Mouse (Mus musculus) CH12.LX (cell line): ENCODE measurements around the gene Uba5. TPM values are rescaled to one million over a fixed set of nuclear protein-coding genes. Genes with fewer than 3 reads are reported as not detected.

Source experiments
- DNase-seq: peaks from one replicate; pipeline ENCODE4 v3.0.0-alpha.2; 2013; ENCODE audit errors: extremely low read depth
- H3K27ac ChIP-seq: 2 replicates; pipeline ENCODE4 v1.5.1; 2012; ENCODE audit warnings: low read depth, mild to moderate bottlenecking, control low read depth, moderate library complexity; ENCODE audit not compliant: insufficient read depth
- H3K27me3 ChIP-seq: replicated peaks from 2 replicates; pipeline ENCODE3; 2012; ENCODE audit warnings: inconsistent platforms
- H3K36me3 ChIP-seq, 2 experiments: replicated peaks in 1 of 2; 2 replicates each; pipeline versions ENCODE3 to v1.6.1; 2012; ENCODE audit warnings: inconsistent platforms in 1 of 2, low read length in 1 of 2, mild to moderate bottlenecking in 1 of 2, mixed read lengths in 1 of 2, moderate library complexity in 1 of 2; ENCODE audit not compliant: control insufficient read depth in 1 of 2, insufficient read depth in 1 of 2
- H3K4me1 ChIP-seq, 2 experiments: 2 replicates each; pipeline ENCODE4 v1.6.1; 2012; ENCODE audit warnings: inconsistent platforms in 1 of 2, moderate library complexity in 1 of 2; ENCODE audit not compliant: insufficient read depth in 2 of 2, control insufficient read depth in 1 of 2
- H3K4me2 ChIP-seq: 2 replicates; pipeline ENCODE4 v1.6.1; 2012; ENCODE audit warnings: low read depth, mild to moderate bottlenecking, control low read depth; ENCODE audit not compliant: poor library complexity, insufficient read depth, severe bottlenecking
- H3K4me3 ChIP-seq, 3 experiments: fragments of 150-350 bp in 1 of 3; sonication (generic) in 1 of 3; replicated peaks in 1 of 3; 2 replicates each; pipeline versions ENCODE3 to v1.5.1; 2011 to 2012; ENCODE audit warnings: low read depth in 2 of 3, low read length in 2 of 3, mild to moderate bottlenecking in 2 of 3, moderate library complexity in 2 of 3, control low read depth in 1 of 3, improper control_type of control experiment in 1 of 3, inconsistent platforms in 1 of 3, mixed read lengths in 1 of 3; ENCODE audit not compliant: poor library complexity in 1 of 3
- H3K79me2 ChIP-seq: replicated peaks from 2 replicates; pipeline ENCODE4 v1.6.1; 2012; ENCODE audit warnings: mild to moderate bottlenecking, moderate library complexity; ENCODE audit not compliant: control insufficient read depth, poor library complexity, insufficient read depth, severe bottlenecking; ENCODE audit errors: extremely low read depth
- H3K9ac ChIP-seq: 2 replicates; pipeline ENCODE4 v1.6.1; 2012; ENCODE audit warnings: low read depth, mild to moderate bottlenecking, control low read depth, moderate library complexity; ENCODE audit not compliant: insufficient read depth
- H3K9me3 ChIP-seq: replicated peaks from 2 replicates; pipeline ENCODE3; 2012; ENCODE audit warnings: low read length, inconsistent platforms, mixed read lengths
- CHD2 ChIP-seq: IDR thresholded peaks from 2 replicates; pipeline ENCODE4 v1.6.1; 2011; ENCODE audit warnings: low read length, improper control_type of control experiment
- E2F4 ChIP-seq: IDR thresholded peaks from 2 replicates; pipeline ENCODE4 v1.6.1; 2011; ENCODE audit warnings: low read depth, low read length, improper control_type of control experiment; ENCODE audit not compliant: insufficient replicate concordance
- EP300 ChIP-seq: IDR thresholded peaks from 2 replicates; pipeline ENCODE4 v1.6.1; 2011; ENCODE audit warnings: low read length, improper control_type of control experiment
- GABPA ChIP-seq: IDR thresholded peaks from 2 replicates; pipeline ENCODE4 v1.6.1; 2012; ENCODE audit warnings: low read depth, low read length, improper control_type of control experiment, inconsistent platforms; ENCODE audit not compliant: insufficient replicate concordance
- IRF4 ChIP-seq: IDR thresholded peaks from 2 replicates; pipeline ENCODE4 v1.6.1; 2014; ENCODE audit warnings: low read depth, mild to moderate bottlenecking, inconsistent platforms, low read length, improper control_type of control experiment
- JUN ChIP-seq: IDR thresholded peaks from 2 replicates; pipeline ENCODE4 v1.6.1; 2011; ENCODE audit warnings: low read depth, mild to moderate bottlenecking, low read length, improper control_type of control experiment, moderate library complexity; ENCODE audit not compliant: insufficient read depth
- MAFK ChIP-seq: IDR thresholded peaks from 2 replicates; pipeline ENCODE4 v1.6.1; 2011; ENCODE audit warnings: low read length, improper control_type of control experiment; ENCODE audit not compliant: insufficient replicate concordance
- MAX ChIP-seq: IDR thresholded peaks from 2 replicates; pipeline ENCODE4 v1.6.1; 2011; ENCODE audit warnings: low read length, improper control_type of control experiment
- MAZ ChIP-seq: IDR thresholded peaks from 2 replicates; pipeline ENCODE4 v1.6.1; 2012; ENCODE audit warnings: low read depth, mild to moderate bottlenecking, inconsistent platforms, low read length, improper control_type of control experiment, moderate library complexity
- MEF2A ChIP-seq: IDR thresholded peaks from 2 replicates; pipeline ENCODE4 v1.6.1; 2014; ENCODE audit warnings: low read depth, mild to moderate bottlenecking, inconsistent platforms, low read length, improper control_type of control experiment, borderline replicate concordance
- NELFE ChIP-seq: IDR thresholded peaks from 2 replicates; pipeline ENCODE4 v1.6.1; 2011; ENCODE audit warnings: low read depth, low read length, improper control_type of control experiment
- NRF1 ChIP-seq: IDR thresholded peaks from 2 replicates; pipeline ENCODE4 v1.6.1; 2014; ENCODE audit warnings: low read depth, mild to moderate bottlenecking, inconsistent platforms, low read length, improper control_type of control experiment, moderate library complexity
- PAX5 ChIP-seq: IDR thresholded peaks from 2 replicates; pipeline ENCODE4 v1.6.1; 2012; ENCODE audit warnings: low read length, inconsistent platforms, mixed read lengths
- POLR2A ChIP-seq: IDR thresholded peaks from 2 replicates; pipeline ENCODE4 v1.6.1; 2011; ENCODE audit warnings: low read depth, mild to moderate bottlenecking, improper control_type of control experiment, low read length
- POLR2AphosphoS2 ChIP-seq: IDR thresholded peaks from 2 replicates; pipeline ENCODE4 v1.6.1; 2011; ENCODE audit warnings: low read depth, low read length, improper control_type of control experiment
- RCOR1 ChIP-seq: conservative IDR thresholded peaks from 2 replicates; pipeline ENCODE4 v1.6.1; 2012; ENCODE audit warnings: low read depth, mild to moderate bottlenecking, inconsistent platforms, low read length, improper control_type of control experiment
- SIN3A ChIP-seq: IDR thresholded peaks from 2 replicates; pipeline ENCODE4 v1.6.1; 2012; ENCODE audit warnings: low read length, improper control_type of control experiment, inconsistent platforms
- SMC3 ChIP-seq: IDR thresholded peaks from 2 replicates; pipeline ENCODE4 v1.6.1; 2011; ENCODE audit warnings: low read depth, low read length, improper control_type of control experiment
- TCF12 ChIP-seq: IDR thresholded peaks from 2 replicates; pipeline ENCODE4 v1.6.1; 2014; ENCODE audit warnings: low read depth, mild to moderate bottlenecking, inconsistent platforms, low read length, improper control_type of control experiment
- UBTF ChIP-seq: IDR thresholded peaks from 2 replicates; pipeline ENCODE4 v1.6.1; 2012; ENCODE audit warnings: low read depth, mild to moderate bottlenecking, inconsistent platforms, low read length, improper control_type of control experiment, moderate library complexity
- USF1 ChIP-seq: IDR thresholded peaks from 2 replicates; pipeline ENCODE4 v1.6.1; 2014; ENCODE audit warnings: low read depth, mild to moderate bottlenecking, inconsistent platforms, low read length, improper control_type of control experiment
- USF2 ChIP-seq: conservative IDR thresholded peaks from 2 replicates; pipeline ENCODE4 v1.6.1; 2011; ENCODE audit warnings: low read depth, low read length, improper control_type of control experiment
- ZC3H11A ChIP-seq: IDR thresholded peaks from 2 replicates; pipeline ENCODE4 v1.6.1; 2012; ENCODE audit warnings: low read depth, mild to moderate bottlenecking, inconsistent platforms, low read length, improper control_type of control experiment
- ZMIZ1 ChIP-seq: IDR thresholded peaks from 2 replicates; pipeline ENCODE4 v1.6.1; 2012; ENCODE audit warnings: low read depth, mild to moderate bottlenecking, inconsistent platforms, low read length, improper control_type of control experiment
- ZNF384 ChIP-seq: IDR thresholded peaks from 2 replicates; pipeline ENCODE4 v1.6.1; 2012; ENCODE audit warnings: low read depth, low read length, improper control_type of control experiment, inconsistent platforms
- dilution Hi-C: fragments of 300-500 bp; cut with MboI; formaldehyde crosslinking; loops from 2 replicates; pipeline ENCODE4 v1.14.3; 2020; ENCODE audit warnings: low sequenced_read_pairs; ENCODE audit not compliant: extremely low pct_unique_long_range_greater_than_20kb, extremely low pct_ligation_motif_present
- in situ Hi-C: fragments of 300-500 bp; cut with MboI; formaldehyde crosslinking; loops from 3 replicates; pipeline ENCODE4 v1.14.3; 2019; ENCODE audit warnings: low sequenced_read_pairs, low pct_ligation_motif_present, low pct_unique_long_range_greater_than_20kb, mixed read lengths
- polyA plus RNA-seq: library from polyadenylated mRNA; unstranded; fragments of >175 nt; gene quantifications from 2 replicates; pipeline ENCODE4 v1.2.1, GENCODE M21; 2012; ENCODE audit warnings: low read depth; ENCODE audit not compliant: insufficient read length
- total RNA-seq, 2 experiments: library from RNA; depleted of rRNA; stranded (reverse); fragments of 300-350 nt in 1 of 2; fragments of >200 nt in 1 of 2; gene quantifications; 2 replicates each; pipeline ENCODE4 v1.2.3; 2012 to 2014

Uba5 gene
- total RNA-seq (2012; rRNA removed) (24.0 and 28.5 TPM in 2 replicates), total RNA-seq (2014; rRNA removed) (29.3 and 35.8 TPM in 2 replicates), polyA plus RNA-seq (33.4 and 34.9 TPM in 2 replicates)

DNA sequence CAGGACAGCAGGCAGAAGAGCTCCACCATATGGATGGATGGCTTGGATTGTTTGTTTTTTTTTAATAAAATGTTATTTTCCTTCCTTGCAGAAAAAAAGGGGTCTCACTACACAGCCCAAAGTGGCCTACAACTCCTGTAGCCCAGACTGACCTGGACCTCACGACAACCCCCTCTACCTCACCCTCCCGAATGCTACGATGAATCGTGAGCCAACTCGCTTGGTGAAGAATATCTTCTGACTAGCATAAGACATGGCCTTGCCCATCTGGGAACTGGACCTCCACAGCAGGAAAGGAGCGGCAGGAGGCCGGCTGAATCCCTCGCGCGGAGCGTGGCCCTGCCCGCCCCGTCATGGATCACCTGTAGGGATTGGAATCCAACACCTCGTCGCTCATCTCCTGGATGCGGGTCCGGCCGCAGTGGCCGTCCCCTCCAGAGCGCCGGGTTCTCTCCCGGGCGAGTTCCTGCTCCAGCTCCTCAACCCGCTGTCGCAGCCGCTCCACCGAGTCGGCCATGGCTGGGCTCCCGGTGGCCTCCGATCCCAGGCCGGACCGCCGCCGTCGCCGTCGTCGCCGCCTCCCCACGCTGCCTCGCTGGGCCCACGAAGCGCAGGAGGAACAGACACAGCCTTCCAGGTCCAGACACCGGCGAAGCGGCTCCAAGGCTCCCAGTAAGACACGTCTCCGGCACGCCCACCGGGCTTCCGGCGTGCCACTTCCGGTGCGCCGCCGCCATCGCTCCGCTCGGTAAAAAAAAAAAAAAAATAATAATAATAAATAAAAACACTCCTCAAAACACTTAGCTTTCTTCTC is at the start of gene Uba5:
TSS of gene Uba5 (minus strand) at position 705 of the 814 bp plus-strand sequence.
- Histone ChIP-seq H3K4me3 (peak within 1 kb of the TSS; percentile 99 to 100 (median 99)), H3K79me2 (peaks cover 20% of the 10 kb centered on the region), H3K4me2 (peak within 1 kb of the TSS; percentile 100), H3K9me3 (no peaks in the 10 kb centered on the region), H3K27ac (no peak within 1 kb of the TSS), H3K4me1 (peaks cover 2 to 21% of the 10 kb centered on the region in 2 experiments; a peak in 2 of 4 replicates), H3K36me3 (peaks cover 16 to 33% of the 10 kb centered on the region in 2 experiments), H3K27me3 (no peaks in the 10 kb centered on the region), H3K9ac (peak within 1 kb of the TSS; percentile 90)
- in situ Hi-C loops = no loop called here
- TF ChIP-seq POLR2AphosphoS2 = no peak
- no peak for TF ChIP-seq SMC3
- TF ChIP-seq EP300 = no peak
- TF ChIP-seq USF2 = no peak
- TF ChIP-seq E2F4 = no peak
- TF ChIP-seq SIN3A = 0 out of 2 replicates have a peak, but pooled peaks have one; percentile 32
- TF ChIP-seq RCOR1 = no peak
- TF ChIP-seq PAX5 = no peak
- no peak for TF ChIP-seq GABPA
- TF ChIP-seq ZNF384 = no peak
- TF ChIP-seq TCF12 = peak; percentile 43; the same call in 1 of the 2 replicates
- TF ChIP-seq JUN = no peak
- peak; percentile 70 for TF ChIP-seq POLR2A
- no peak for TF ChIP-seq MAFK
- TF ChIP-seq CHD2 = no peak
- no peak for TF ChIP-seq MAZ
- TF ChIP-seq UBTF = no peak
- no peak for TF ChIP-seq ZC3H11A
- TF ChIP-seq MAX = no peak
- TF ChIP-seq ZMIZ1 = 0 out of 2 replicates have a peak, but pooled peaks have one; percentile 28
- TF ChIP-seq MEF2A = no peak
- TF ChIP-seq USF1 = no peak
- no peak for TF ChIP-seq IRF4
- no peak for TF ChIP-seq NRF1
- peak; percentile 56 for TF ChIP-seq NELFE
- dilution Hi-C loops = no loop called here
- no peak for DNase-seq
